Mouse (Mus musculus) brain, adult 10 weeks (tissue): ENCODE measurements around the gene Rhox2e. TPM values are rescaled to one million over a fixed set of nuclear protein-coding genes. Genes with fewer than 3 reads are reported as not detected.

Source experiments
- polyA plus RNA-seq: library from polyadenylated mRNA; stranded (reverse); fragments of 350-450 nt; fragmentation: Illumina TruSeq; extraction: RNeasy Lipid Tissue Mini Kit (QIAGEN cat#74804); gene quantifications from one replicate; pipeline ENCODE4 v1.2.3, GENCODE M21; 2015; ENCODE audit warnings: low read depth, low replicate concordance

Gene Rhox2e
- polyA plus RNA-seq, result not detected

GRCm38 (mm10) chrX:37530152-37530551 lies at the start of gene Rhox2e:
Gene Rhox2e, plus strand, starts transcription at chrX:37530452.

DNA sequence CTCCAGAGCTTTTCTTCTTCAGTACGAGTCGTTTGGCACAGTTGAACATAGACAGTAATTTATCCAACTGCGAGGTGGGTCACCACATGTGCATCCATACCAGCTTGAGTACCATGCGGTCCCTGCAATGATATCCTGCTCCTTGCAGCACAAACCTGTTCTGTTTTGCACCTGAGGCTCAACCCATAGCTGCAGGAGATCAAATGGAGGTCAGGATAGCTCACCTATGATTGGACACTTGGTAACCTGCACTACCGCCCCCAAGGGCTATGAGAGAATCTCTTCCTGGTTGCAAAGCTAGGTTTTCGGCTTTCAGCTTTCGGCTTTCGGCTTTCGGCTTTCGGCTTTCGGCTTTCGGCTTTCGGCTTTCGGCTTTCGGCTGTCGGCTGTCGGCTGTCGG lies 16.2 kb upstream of the Rhox2e start, which contains the start of gene Rhox4d:
Gene Rhox4d (plus strand): TSS at position 301 of the 400 bp plus-strand sequence.

GRCm38 (mm10) chrX:37541719-37542118 lies 11.5 kb downstream of the Rhox2e start, which contains the start of gene Rhox3e:
Gene Rhox3e, plus strand, starts transcription at chrX:37542019.

GRCm38 (mm10) chrX:37557112-37557511 lies 26.9 kb downstream of the Rhox2e start, which contains the start of gene Rhox4e:
Gene Rhox4e, plus strand, starts transcription at chrX:37557412.

DNA sequence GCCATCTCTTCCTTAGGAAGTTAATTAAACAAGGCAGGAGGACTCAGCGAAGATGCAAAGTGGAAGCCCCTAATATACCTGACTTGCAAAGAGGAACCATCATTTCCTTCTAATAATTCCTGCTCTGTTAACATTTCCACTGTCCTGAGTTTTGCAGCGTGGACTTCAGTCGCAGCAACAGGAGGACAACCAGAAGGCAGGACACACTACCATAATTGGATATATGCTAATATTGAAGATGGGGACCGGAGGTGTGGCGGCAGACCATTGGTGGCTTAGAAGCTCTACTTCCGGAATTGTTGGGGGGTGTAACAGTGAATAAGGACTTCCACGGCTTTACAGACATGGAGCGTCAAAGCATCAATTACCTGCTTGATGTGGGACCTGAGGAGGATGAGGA lies 40.9 kb downstream of the Rhox2e start, which contains the start of gene Rhox2f:
Gene Rhox2f (plus strand): TSS at position 301 of the 400 bp plus-strand sequence.

GRCm38 (mm10) chrX:37580692-37581091 lies 50.4 kb downstream of the Rhox2e start, which contains the start of gene Rhox3f:
Gene Rhox3f, plus strand, starts transcription at chrX:37580992.

Other genes with a start within 250 kb of the Rhox2e start
- not detected for gene Rhox3a2, start 150.4 kb upstream of the Rhox2e start, polyA plus RNA-seq
- gene Rhox4a2, start 139.6 kb upstream of the Rhox2e start, polyA plus RNA-seq, result not detected
- not detected for gene Rhox2b, start 118.4 kb upstream of the Rhox2e start, polyA plus RNA-seq
- not detected for gene Rhox4b, start 98.0 kb upstream of the Rhox2e start, polyA plus RNA-seq
- not detected for gene Rhox2c, start 76.8 kb upstream of the Rhox2e start, polyA plus RNA-seq
- gene Rhox3c, start 71.9 kb upstream of the Rhox2e start, polyA plus RNA-seq, result not detected
- gene Rhox4c, start 50.1 kb upstream of the Rhox2e start, polyA plus RNA-seq, result not detected
- gene Rhox2d, start 37.0 kb upstream of the Rhox2e start, polyA plus RNA-seq, result not detected
- gene Rhox4d, start 16.1 kb upstream of the Rhox2e start, polyA plus RNA-seq, result not detected
- gene Rhox3e, start 11.6 kb downstream of the Rhox2e start, polyA plus RNA-seq, result not detected
- not detected for gene Rhox4e, start 27.0 kb downstream of the Rhox2e start, polyA plus RNA-seq
- not detected for gene Rhox2f, start 41.0 kb downstream of the Rhox2e start, polyA plus RNA-seq
- not detected for gene Rhox3f, start 50.5 kb downstream of the Rhox2e start, polyA plus RNA-seq
- not detected for gene Rhox4f, start 77.3 kb downstream of the Rhox2e start, polyA plus RNA-seq
- not detected for gene Rhox3g, start 98.2 kb downstream of the Rhox2e start, polyA plus RNA-seq
- gene Rhox2g, start 113.0 kb downstream of the Rhox2e start, polyA plus RNA-seq, result not detected
- gene Rhox4g, start 120.9 kb downstream of the Rhox2e start, polyA plus RNA-seq, result not detected
- not detected for gene Rhox3h, start 138.3 kb downstream of the Rhox2e start, polyA plus RNA-seq
- gene Rhox2h, start 142.8 kb downstream of the Rhox2e start, polyA plus RNA-seq, result not detected